Mouse (Mus musculus): ENCODE measurements around the gene Primpol.

The Primpol gene

DNA sequence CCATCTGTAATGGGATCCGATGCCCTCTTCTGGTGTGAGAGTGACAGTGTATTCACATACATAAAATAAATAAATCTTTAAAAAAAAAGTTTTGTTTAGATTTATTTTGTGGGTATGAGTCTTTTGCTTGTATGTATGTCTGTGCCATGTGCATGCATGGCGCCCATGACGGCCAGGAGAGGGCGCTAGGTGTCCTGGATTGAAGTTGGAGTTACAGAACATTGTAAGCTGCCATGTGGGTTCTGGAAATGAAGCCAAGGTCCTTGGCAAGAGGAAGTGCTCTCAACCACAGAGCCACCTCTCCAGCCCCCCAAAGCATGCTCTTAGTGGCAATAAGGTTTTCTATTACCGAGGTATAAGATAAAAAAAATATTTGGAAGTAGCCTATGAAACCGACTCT, 57.6 kb downstream of the Primpol start:
- peak; percentile 31 for DNase-seq (ENCODE audit: low spot score)

GRCm38 (mm10) chr8:46552441-46552765, 64.6 kb downstream of the Primpol start:
- DNase-seq (ENCODE audit: low spot score) = peak; percentile 66

DNA sequence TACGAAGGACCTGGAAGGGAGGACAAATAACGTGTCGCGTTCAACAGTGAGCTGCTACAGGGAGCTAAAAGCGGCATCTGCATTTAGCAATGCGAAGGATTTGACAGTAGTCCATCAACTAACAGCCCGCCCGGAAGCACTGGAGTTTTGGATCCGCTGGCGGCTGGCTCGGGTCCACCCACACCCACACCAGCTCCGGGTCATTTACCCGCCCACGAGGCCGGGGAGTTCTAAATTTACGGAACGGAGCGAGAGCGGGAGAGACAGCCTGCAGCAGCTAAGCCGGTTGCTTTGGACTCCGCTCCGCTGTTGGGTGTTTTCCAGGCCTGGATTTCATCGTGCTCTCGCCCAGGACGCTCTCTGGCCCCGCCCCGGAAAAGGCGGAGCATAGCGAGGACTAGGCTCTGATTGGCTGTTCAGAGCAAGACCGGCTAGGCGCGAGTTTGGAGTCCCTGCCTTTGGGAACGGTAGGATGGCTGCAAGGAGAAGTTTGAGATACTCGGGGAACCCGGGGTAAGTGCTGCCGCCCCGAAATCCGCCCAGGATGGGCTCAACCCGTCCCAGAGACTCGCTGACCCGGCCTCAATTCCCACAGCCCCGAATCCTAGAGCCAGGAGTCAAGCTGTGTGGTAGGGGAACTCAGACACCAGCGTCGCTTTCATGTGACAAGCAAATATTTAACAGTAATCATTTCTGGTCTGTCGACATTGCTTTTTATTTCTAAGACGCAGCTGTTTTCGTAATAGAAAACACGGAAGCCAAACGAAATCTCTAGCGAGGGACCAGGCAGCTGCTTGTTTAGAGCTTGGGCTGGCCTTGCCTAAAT, 65.2 kb downstream of the Primpol start, which contains the start of gene Cenpu:
TSS of gene Cenpu (plus strand) at position 414 of the 826 bp plus-strand sequence.
- DNase-seq (ENCODE audit: low spot score) = peak; percentile 100

DNA sequence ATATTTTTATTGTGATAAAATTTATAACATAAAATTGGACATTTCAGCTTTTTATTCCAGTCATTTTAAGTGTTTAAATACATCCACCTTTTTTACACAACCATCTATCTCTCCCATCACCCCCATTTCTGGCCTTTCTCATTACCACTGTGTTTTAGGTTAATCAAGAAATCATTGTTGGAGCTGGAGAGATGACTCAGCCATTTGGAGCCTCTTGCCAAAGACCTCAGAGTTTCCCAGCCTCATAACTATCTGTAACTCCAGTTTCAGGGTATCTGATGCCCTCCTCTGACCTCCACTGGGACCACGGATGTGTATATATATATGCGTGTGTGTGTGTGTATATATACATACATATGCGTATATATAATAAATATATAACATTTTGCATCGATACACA, 66.0 kb downstream of the Primpol start:
- DNase-seq (ENCODE audit: low spot score) = peak; percentile 66

- DNase-seq (ENCODE audit: low spot score) = no peak
These were observed 67.0 kb downstream of the Primpol start for GRCm38 (mm10) chr8:46550058-46550457.

- DNase-seq (ENCODE audit: low spot score) = peak; percentile 85
These were observed 69.8 kb downstream of the Primpol start for GRCm38 (mm10) chr8:46547245-46547644.

DNA sequence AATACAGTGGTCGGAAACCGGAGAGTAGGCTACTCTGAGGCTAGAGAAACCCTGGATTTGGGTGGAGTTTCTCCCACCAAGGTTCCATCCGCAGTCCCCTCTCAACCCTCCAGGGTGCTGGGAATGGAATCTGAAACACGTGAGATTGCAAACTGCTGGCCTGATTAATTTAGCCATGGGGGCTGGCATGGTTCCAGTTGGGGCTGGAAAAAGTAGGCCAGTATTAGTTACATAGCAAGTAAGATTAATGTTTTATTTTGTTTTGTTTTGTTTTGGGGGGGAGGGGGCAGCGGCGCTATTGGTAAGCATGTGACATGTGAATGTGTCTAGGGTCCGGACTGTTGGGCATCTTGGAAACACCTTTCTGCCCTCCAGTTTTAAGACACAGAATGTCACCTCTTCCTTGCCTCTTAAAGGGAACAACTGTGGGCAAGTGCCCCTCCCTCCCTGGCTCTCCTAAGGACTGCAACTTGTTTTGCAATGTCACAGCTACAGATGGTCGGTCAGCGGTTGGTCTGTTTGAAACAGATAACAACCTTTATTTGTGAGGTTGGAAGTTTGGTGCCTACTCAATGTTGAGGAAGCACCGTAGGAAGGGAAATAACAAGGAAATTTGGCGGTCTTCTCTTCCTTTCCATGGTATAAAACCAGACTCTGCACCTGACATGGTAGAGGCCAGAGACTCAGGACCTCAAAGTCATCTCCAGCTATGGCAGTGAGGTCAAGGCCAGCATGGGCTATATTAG, 70.4 kb downstream of the Primpol start:
- DNase-seq (ENCODE audit: low spot score) = peak; percentile 34

GRCm38 (mm10) chr8:46545854-46546253, 71.2 kb downstream of the Primpol start:
- no peak for DNase-seq (ENCODE audit: low spot score)

- DNase-seq (ENCODE audit: low spot score) = no peak
These were observed 73.3 kb downstream of the Primpol start for GRCm38 (mm10) chr8:46543662-46544061.

DNA sequence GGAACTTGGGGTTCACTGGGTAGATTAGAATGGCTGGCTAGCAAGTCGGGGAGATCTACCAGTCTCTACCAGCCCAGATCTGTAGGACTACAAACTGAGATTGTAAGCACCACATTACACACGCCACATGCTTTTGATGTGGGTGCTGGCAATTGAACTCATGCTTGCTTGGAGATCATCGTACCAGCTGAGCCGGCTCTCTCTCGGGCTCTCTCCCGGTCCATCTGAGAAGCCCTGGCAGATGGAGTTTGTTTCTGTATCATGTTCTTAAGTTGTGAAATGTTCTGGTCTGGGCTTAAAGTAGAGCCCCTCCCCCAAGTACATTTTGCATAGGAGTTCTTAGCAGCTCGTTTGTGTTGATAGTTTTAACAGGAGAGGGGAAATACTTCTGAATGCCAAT, 73.8 kb downstream of the Primpol start:
- DNase-seq (ENCODE audit: low spot score) = no peak

DNA sequence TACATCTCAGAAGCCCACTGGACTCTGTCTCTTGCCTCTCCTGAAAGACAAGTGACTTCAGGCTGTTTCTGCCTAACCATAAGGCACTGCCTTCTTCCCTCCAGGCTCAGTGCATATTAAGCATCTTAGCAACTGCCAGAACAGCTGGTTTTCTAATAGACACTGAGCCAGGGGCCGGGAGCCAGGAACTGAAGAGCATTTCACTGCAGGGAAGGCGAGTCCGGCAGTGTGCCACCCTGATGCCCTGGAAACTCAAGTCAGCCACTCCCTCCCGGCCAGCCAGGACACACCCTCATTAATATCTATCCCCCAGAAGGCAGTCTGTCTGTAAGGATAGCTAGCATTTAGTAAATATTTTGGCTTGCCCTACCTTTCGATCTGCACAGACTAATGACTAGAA, 77.3 kb downstream of the Primpol start:
- peak; percentile 65 for DNase-seq (ENCODE audit: low spot score)

- no peak for DNase-seq (ENCODE audit: low spot score)
These were observed 83.1 kb downstream of the Primpol start for GRCm38 (mm10) chr8:46533926-46534325.

- DNase-seq (ENCODE audit: low spot score) = no peak
These were observed 86.5 kb downstream of the Primpol start for GRCm38 (mm10) chr8:46530541-46530940.

DNA sequence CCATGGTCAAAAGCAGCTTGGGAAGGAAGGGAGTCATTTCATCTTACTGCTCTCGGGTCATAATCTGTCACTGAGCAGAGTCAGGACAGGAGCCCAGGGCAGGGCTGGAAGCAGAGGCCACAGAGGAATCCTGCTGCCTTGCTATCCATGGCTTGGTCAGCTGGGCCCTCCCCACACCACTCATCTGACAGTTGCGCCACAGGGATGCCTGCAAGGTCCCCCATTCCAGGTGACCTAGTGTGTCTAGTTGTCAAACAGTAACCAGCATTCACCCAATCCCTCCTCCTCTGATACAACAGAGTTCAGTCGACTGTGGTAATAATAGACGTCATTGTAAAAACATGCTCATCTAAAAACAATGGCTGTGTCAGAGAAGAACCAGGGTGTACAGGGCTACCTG, 87.5 kb downstream of the Primpol start:
- DNase-seq (ENCODE audit: low spot score) = no peak

DNA sequence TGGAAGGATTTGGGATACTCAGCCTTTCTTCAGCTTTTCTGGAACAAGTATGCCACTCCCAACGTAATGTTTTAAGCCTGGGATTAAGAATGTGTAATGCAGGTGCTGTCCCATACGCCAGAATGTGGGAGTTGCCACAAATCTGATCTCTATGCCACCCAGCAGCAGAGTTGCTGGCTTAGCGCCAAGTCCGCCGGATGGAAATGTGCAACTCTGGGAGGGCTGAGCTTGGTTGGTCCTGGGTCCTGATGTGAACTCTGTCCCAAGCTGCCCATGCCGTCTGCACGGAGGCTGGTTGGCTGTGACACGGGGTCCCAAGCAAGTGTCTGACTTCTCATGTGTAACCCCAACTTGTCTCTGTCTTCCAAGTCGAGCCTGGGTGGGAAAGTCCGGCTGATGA, 90.2 kb downstream of the Primpol start:
- DNase-seq (ENCODE audit: low spot score) = peak; percentile 31

DNA sequence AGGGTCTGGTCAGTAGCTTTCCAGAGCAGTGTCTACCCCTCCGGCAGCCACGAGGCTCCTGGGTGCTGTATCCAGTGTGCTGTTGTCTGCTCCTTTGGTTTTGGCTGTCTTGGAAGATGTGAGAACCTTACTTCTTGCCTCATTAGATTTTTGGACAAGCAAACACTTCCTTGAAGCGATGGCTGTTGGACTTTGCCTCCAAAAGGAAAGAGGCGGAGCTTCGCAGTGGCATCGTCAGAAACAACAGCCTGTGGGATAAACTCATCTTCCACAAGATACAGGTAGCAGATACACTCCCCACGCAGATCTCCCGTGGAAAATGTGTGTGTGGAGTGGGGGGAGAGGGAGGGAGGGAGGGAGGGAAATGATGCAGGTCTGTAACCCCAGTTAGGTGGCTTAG, 90.9 kb downstream of the Primpol start:
- DNase-seq (ENCODE audit: low spot score) = no peak

Measured in MN1 (cell line).